Mouse (Mus musculus): ENCODE results near the gene Cyb5d2. TPM values are rescaled to one million over a fixed set of nuclear protein-coding genes. Genes with fewer than 3 reads are reported as not detected.

Cyb5d2 gene
- polyA plus RNA-seq, 1 experiment from 2014 or later = 2.5 TPM

- peaks cover 27% of the 10 kb centered on the region for H3K36me3 ChIP-seq (ENCODE audit: control insufficient read depth, insufficient read depth, low read length)
- no peak overlapping the region for H3K9ac ChIP-seq (ENCODE audit: low read length)
- DNase-seq (ENCODE audit: low spot score) (no peak), ATAC-seq (replicated peaks; ENCODE audit: low FRiP score, low TSS enrichment, low read depth) (no peak)
- 96% methylated on average over 3 of the region's 3 CpGs for WGBS
- no peak overlapping the region for H3K4me3 ChIP-seq (ENCODE audit: low read depth, low read length)
- H3K4me2 ChIP-seq (ENCODE audit: low read length) = no peak overlapping the region
- no peak overlapping the region for H3K27ac ChIP-seq (ENCODE audit: low read depth)
- no peaks in the 10 kb centered on the region for H3K27me3 ChIP-seq (replicated peaks; ENCODE audit: control insufficient read depth, insufficient read depth, low read length)
- no peaks in the 10 kb centered on the region for H3K9me3 ChIP-seq (ENCODE audit: control insufficient read depth, low read length)
- peaks cover 4% of the 10 kb centered on the region; the same call in 1 of the 2 replicates for H3K4me1 ChIP-seq (replicated peaks; ENCODE audit: control insufficient read depth, insufficient read depth, low read length)
These were observed 25.6 kb downstream of the Cyb5d2 start for GRCm38 (mm10) chr11:72770324-72770723.

GRCm38 (mm10) chr11:72769061-72769460 is 26.9 kb downstream of the Cyb5d2 start:
- peaks cover 35% of the 10 kb centered on the region for H3K36me3 ChIP-seq (ENCODE audit: control insufficient read depth, insufficient read depth, low read length)
- no peak overlapping the region for H3K9ac ChIP-seq (ENCODE audit: low read length)
- no peak overlapping the region for H3K4me2 ChIP-seq (ENCODE audit: low read length)
- peak overlapping the region; percentile 70 for H3K27ac ChIP-seq (ENCODE audit: low read depth)
- 70% methylated on average over 3 of the region's 3 CpGs for WGBS
- H3K27me3 ChIP-seq (replicated peaks; ENCODE audit: control insufficient read depth, insufficient read depth, low read length) = no peaks in the 10 kb centered on the region
- DNase-seq (ENCODE audit: low spot score) = no peak
- peaks cover 4% of the 10 kb centered on the region; the same call in 1 of the 2 replicates for H3K4me1 ChIP-seq (replicated peaks; ENCODE audit: control insufficient read depth, insufficient read depth, low read length)
- no peaks in the 10 kb centered on the region for H3K9me3 ChIP-seq (ENCODE audit: control insufficient read depth, low read length)
- ATAC-seq (replicated peaks; ENCODE audit: low FRiP score, low TSS enrichment, low read depth) = no peak
- no peak overlapping the region for H3K4me3 ChIP-seq (ENCODE audit: low read depth, low read length)

DNA sequence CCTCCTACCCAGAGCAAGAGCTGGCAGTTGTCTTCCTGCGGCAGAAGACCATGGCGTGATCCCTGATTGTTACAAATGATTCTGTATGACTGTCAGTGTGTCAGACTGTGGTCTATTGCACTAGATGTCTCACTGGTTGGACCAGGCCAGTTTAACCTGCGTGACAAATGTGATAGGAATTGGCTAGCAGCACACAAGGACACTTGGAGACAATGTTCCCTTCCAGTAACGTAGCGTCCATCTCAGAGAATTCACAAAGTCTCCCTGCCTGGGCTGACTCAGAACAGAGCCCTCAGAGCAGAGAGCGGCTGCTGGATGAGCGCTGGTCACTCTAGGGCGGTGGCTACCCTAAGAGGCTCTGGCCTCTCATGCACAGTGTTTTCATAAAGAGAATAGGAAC is 28.2 kb downstream of the Cyb5d2 start:
- Histone ChIP-seq H3K27me3 (replicated peaks; ENCODE audit: control insufficient read depth, insufficient read depth, low read length) (no peaks in the 10 kb centered on the region), H3K4me3 (ENCODE audit: low read depth, low read length) (no peak overlapping the region), H3K9ac (ENCODE audit: low read length) (no peak overlapping the region), H3K9me3 (ENCODE audit: control insufficient read depth, low read length) (no peaks in the 10 kb centered on the region), H3K4me1 (replicated peaks; ENCODE audit: control insufficient read depth, insufficient read depth, low read length) (peaks cover 4% of the 10 kb centered on the region; the same call in 1 of the 2 replicates), H3K4me2 (ENCODE audit: low read length) (no peak overlapping the region), H3K27ac (ENCODE audit: low read depth) (peak overlapping the region; percentile 70), H3K36me3 (ENCODE audit: control insufficient read depth, insufficient read depth, low read length) (peaks cover 48% of the 10 kb centered on the region)
- WGBS = 90% methylated on average over 8 of the region's 8 CpGs
- DNase-seq (ENCODE audit: low spot score) (no peak), ATAC-seq (replicated peaks; ENCODE audit: low FRiP score, low TSS enrichment, low read depth) (no peak)

GRCm38 (mm10) chr11:72764270-72764669 is 31.7 kb downstream of the Cyb5d2 start:
- WGBS = 81% methylated on average over 4 of the region's 4 CpGs
- H3K36me3 ChIP-seq (ENCODE audit: control insufficient read depth, insufficient read depth, low read length) = peaks cover 76% of the 10 kb centered on the region

DNA sequence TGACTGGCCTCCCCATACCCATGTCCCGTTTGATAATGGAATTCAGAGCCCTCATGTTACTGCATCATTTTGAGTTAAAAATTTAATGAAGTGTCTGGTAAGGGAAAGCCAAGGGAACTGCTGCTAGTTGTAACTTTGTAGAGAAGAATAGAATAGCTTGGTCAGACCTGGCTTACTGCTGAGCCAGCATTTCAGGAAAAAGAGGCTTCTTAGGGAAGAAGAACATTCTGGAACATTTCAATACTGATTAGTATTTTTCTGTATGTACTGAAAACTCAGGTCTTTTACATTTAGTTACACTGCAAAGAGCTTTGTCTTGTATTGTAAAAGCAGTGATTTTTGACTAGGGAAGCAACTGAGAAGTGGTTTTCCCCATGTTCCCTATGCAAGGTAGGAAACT is 35.2 kb downstream of the Cyb5d2 start:
- ATAC-seq (replicated peaks; ENCODE audit: low FRiP score, low TSS enrichment, low read depth) = no peak
- no peaks in the 10 kb centered on the region for H3K9me3 ChIP-seq (ENCODE audit: control insufficient read depth, low read length)
- no peaks in the 10 kb centered on the region for H3K27me3 ChIP-seq (replicated peaks; ENCODE audit: control insufficient read depth, insufficient read depth, low read length)
- no peak overlapping the region for H3K27ac ChIP-seq (ENCODE audit: low read depth)
- H3K36me3 ChIP-seq (ENCODE audit: control insufficient read depth, insufficient read depth, low read length) = peaks cover 89% of the 10 kb centered on the region
- WGBS = 86% methylated on average over 1 of the region's 1 CpGs
- H3K4me1 ChIP-seq (replicated peaks; ENCODE audit: control insufficient read depth, insufficient read depth, low read length) = no peaks in the 10 kb centered on the region
- no peak overlapping the region for H3K9ac ChIP-seq (ENCODE audit: low read length)
- no peak overlapping the region for H3K4me2 ChIP-seq (ENCODE audit: low read length)
- no peak for DNase-seq (ENCODE audit: low spot score)
- H3K4me3 ChIP-seq (ENCODE audit: low read depth, low read length) = no peak overlapping the region

More at GRCm38 (mm10) chr11:72764270-72764669, 31.7 kb downstream of the Cyb5d2 start:
- no peak overlapping the region for H3K4me2 ChIP-seq (ENCODE audit: low read length)
- H3K9ac ChIP-seq (ENCODE audit: low read length) = no peak overlapping the region
- no peak overlapping the region for H3K27ac ChIP-seq (ENCODE audit: low read depth)
- no peaks in the 10 kb centered on the region for H3K9me3 ChIP-seq (ENCODE audit: control insufficient read depth, low read length)
- no peak for ATAC-seq (replicated peaks; ENCODE audit: low FRiP score, low TSS enrichment, low read depth)
- no peaks in the 10 kb centered on the region for H3K27me3 ChIP-seq (replicated peaks; ENCODE audit: control insufficient read depth, insufficient read depth, low read length)
- H3K4me1 ChIP-seq (replicated peaks; ENCODE audit: control insufficient read depth, insufficient read depth, low read length) = peaks cover 4% of the 10 kb centered on the region; the same call in 1 of the 2 replicates
- no peak overlapping the region for H3K4me3 ChIP-seq (ENCODE audit: low read depth, low read length)
- DNase-seq (ENCODE audit: low spot score) = no peak

DNA sequence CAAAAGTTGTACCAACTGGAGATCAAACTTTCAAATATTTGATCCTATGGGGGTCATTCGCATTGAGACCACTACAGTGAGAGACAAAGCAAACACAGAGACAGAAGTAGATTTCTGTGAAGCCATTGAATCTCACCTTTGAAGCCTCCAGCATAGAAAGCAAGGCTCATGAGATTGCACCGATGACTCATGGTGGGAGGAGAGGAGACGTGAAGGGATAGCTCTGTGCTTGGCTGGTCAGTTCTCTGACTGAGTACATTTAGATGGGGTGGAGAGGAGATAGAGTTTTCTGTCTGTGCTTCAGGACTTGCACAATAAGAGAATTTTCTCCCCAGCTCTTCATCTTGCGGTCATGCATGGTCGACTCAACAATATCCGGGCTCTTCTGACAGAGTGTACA is 36.4 kb downstream of the Cyb5d2 start:
- no peak overlapping the region for H3K9ac ChIP-seq (ENCODE audit: low read length)
- ATAC-seq (replicated peaks; ENCODE audit: low FRiP score, low TSS enrichment, low read depth) = no peak
- 93% methylated on average over 6 of the region's 6 CpGs for WGBS

GRCm38 (mm10) chr11:72758316-72758715 is 37.6 kb downstream of the Cyb5d2 start:
- Histone ChIP-seq H3K4me2 (ENCODE audit: low read length) (no peak overlapping the region), H3K27me3 (replicated peaks; ENCODE audit: control insufficient read depth, insufficient read depth, low read length) (no peaks in the 10 kb centered on the region), H3K4me3 (ENCODE audit: low read depth, low read length) (no peak overlapping the region), H3K36me3 (ENCODE audit: control insufficient read depth, insufficient read depth, low read length) (peaks cover 98% of the 10 kb centered on the region), H3K9me3 (ENCODE audit: control insufficient read depth, low read length) (no peaks in the 10 kb centered on the region), H3K9ac (ENCODE audit: low read length) (no peak overlapping the region), H3K27ac (ENCODE audit: low read depth) (no peak overlapping the region), H3K4me1 (replicated peaks; ENCODE audit: control insufficient read depth, insufficient read depth, low read length) (no peaks in the 10 kb centered on the region)
- WGBS = 90% methylated on average over 5 of the region's 5 CpGs
- DNase-seq (ENCODE audit: low spot score) = no peak
- no peak for ATAC-seq (replicated peaks; ENCODE audit: low FRiP score, low TSS enrichment, low read depth)

More for the DNA sequence above, 36.4 kb downstream of the Cyb5d2 start:
- Histone ChIP-seq H3K4me3 (ENCODE audit: low read depth, low read length) (no peak overlapping the region), H3K9me3 (ENCODE audit: control insufficient read depth, low read length) (no peaks in the 10 kb centered on the region), H3K27ac (ENCODE audit: low read depth) (no peak overlapping the region), H3K4me1 (replicated peaks; ENCODE audit: control insufficient read depth, insufficient read depth, low read length) (no peaks in the 10 kb centered on the region), H3K4me2 (ENCODE audit: low read length) (no peak overlapping the region), H3K36me3 (ENCODE audit: control insufficient read depth, insufficient read depth, low read length) (peaks cover 97% of the 10 kb centered on the region), H3K27me3 (replicated peaks; ENCODE audit: control insufficient read depth, insufficient read depth, low read length) (no peaks in the 10 kb centered on the region)
- DNase-seq (ENCODE audit: low spot score) = no peak

- H3K4me1 ChIP-seq (replicated peaks; ENCODE audit: control insufficient read depth, insufficient read depth, low read length) = no peaks in the 10 kb centered on the region
- WGBS = 30% methylated on average over 2 of the region's 2 CpGs
- DNase-seq (ENCODE audit: low spot score) = no peak
- no peak for ATAC-seq (replicated peaks; ENCODE audit: low FRiP score, low TSS enrichment, low read depth)
- no peak overlapping the region for H3K27ac ChIP-seq (ENCODE audit: low read depth)
- no peak overlapping the region for H3K9ac ChIP-seq (ENCODE audit: low read length)
- no peak overlapping the region for H3K4me2 ChIP-seq (ENCODE audit: low read length)
- H3K27me3 ChIP-seq (replicated peaks; ENCODE audit: control insufficient read depth, insufficient read depth, low read length) = no peaks in the 10 kb centered on the region
- H3K4me3 ChIP-seq (ENCODE audit: low read depth, low read length) = no peak overlapping the region
- H3K36me3 ChIP-seq (ENCODE audit: control insufficient read depth, insufficient read depth, low read length) = peaks cover 98% of the 10 kb centered on the region
- no peaks in the 10 kb centered on the region for H3K9me3 ChIP-seq (ENCODE audit: control insufficient read depth, low read length)
These were observed 44.0 kb downstream of the Cyb5d2 start for GRCm38 (mm10) chr11:72751956-72752355.

DNA sequence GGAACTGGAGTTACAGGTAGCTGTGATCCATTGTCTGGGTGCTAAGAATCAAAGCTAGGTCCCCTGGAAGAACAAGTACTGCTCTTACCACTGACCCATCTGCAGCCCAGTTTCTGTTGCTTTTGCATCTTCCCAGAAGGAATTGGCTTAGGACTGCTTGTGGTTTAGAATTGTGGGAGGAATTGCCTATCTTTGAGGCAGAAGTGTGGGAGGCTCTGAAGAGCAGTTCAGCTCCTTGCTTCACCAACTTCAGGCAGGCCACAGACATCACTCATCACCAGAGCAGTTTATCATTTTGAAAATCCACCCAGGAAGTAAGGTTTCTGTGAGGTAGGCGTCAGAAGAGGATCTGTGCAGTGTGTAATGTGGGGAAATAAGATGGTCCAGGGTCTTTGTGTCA is 56.9 kb downstream of the Cyb5d2 start:
- no peak overlapping the region for H3K4me2 ChIP-seq (ENCODE audit: low read length)
- H3K36me3 ChIP-seq (ENCODE audit: control insufficient read depth, insufficient read depth, low read length) = peaks cover 63% of the 10 kb centered on the region
- 91% methylated on average over 1 of the region's 1 CpGs for WGBS
- no peaks in the 10 kb centered on the region for H3K4me1 ChIP-seq (replicated peaks; ENCODE audit: control insufficient read depth, insufficient read depth, low read length)
- ATAC-seq (replicated peaks; ENCODE audit: low FRiP score, low TSS enrichment, low read depth) (no peak), DNase-seq (ENCODE audit: low spot score) (no peak)
- H3K9ac ChIP-seq (ENCODE audit: low read length) = no peak overlapping the region
- no peaks in the 10 kb centered on the region for H3K9me3 ChIP-seq (ENCODE audit: control insufficient read depth, low read length)
- H3K27me3 ChIP-seq (replicated peaks; ENCODE audit: control insufficient read depth, insufficient read depth, low read length) = no peaks in the 10 kb centered on the region
- H3K27ac ChIP-seq (ENCODE audit: low read depth) = no peak overlapping the region
- H3K4me3 ChIP-seq (ENCODE audit: low read depth, low read length) = no peak overlapping the region
